22 mouse cellular contexts compared by ENCODE assay signal in the genomic region with DNA sequence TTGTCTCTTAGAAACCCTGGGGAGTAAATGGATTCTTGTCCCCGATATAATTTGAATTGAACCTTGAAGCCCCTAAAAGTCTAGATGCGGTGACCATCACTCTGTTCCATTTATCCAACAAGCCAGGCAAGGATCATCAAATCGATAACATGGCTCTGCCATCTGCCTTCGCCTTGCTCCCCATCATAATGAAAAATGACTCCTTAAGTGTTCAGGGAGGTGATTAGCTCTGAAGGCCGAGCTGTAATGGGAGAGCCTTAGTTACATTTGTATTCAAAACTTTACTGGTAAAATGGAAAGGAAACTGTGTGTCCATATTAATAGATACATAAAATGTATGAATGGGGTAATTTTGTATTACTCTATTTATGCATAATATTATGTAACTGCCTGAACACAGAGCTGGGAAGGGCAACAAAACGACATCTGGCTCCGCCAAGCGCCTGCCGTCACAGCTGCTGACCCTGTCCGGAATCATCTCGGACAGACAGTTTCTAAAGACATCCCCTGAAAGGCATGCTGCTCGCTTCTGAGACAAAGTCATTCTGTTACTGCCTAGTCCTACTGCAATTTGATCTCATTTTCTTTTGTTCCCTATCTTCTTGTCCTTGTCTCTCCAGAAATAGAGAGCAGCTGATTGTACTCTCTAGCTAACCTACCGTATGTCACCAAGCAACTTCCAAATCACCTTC.
DNase-seq lines count a peak whose midpoint lies in the region; ATAC-seq lines count a peak whose summit lies in the region.
"Had no signal": no experiment of that assay in that cellular context is flagged by ENCODE, and none has a peak within 500 bp of the region (broad histone marks: within the 10 kb centered on the region; RNA-seq: fewer than 3 reads in every experiment).

No protein-coding gene starts in this region.

- H3K9me3 ChIP-seq in midbrain, embryonic 10.5 days (replicated peaks) = no peaks in the 10 kb centered on the region
- H3K9me3 ChIP-seq in midbrain, embryonic 13.5 days = no peaks in the 10 kb centered on the region
- H3K9me3 ChIP-seq in hindbrain, embryonic 13.5 days = no peaks in the 10 kb centered on the region
- H3K9me3 ChIP-seq: embryonic facial prominence, embryonic 13.5 days; forebrain, embryonic 12.5 days; intestine, embryonic 15.5 days had no signal

- H3K9ac ChIP-seq in midbrain, embryonic 13.5 days (replicated peaks) = no peak overlapping the region
- H3K9ac ChIP-seq in hindbrain, embryonic 13.5 days = no peak overlapping the region
- H3K9ac ChIP-seq: embryonic facial prominence, embryonic 13.5 days; forebrain, embryonic 12.5 days; intestine, embryonic 15.5 days had no signal

- no peak overlapping the region for H3K4me3 ChIP-seq in midbrain, embryonic 10.5 days
- H3K4me3 ChIP-seq in midbrain, embryonic 13.5 days (replicated peaks) = no peak overlapping the region
- no peak overlapping the region for H3K4me3 ChIP-seq in hindbrain, embryonic 13.5 days
- H3K4me3 ChIP-seq: embryonic facial prominence, embryonic 13.5 days; erythroblast, embryonic 14.5 days; forebrain, embryonic 12.5 days; intestine, embryonic 15.5 days had no signal

- 0 out of 2 replicates have a peak, but pooled peaks cover 12% of the 10 kb centered on the region for H3K4me1 ChIP-seq in midbrain, embryonic 10.5 days
- H3K4me1 ChIP-seq in midbrain, embryonic 13.5 days (replicated peaks) = peaks cover 23% of the 10 kb centered on the region
- peaks cover 25% of the 10 kb centered on the region for H3K4me1 ChIP-seq in hindbrain, embryonic 13.5 days (replicated peaks)
- H3K4me1 ChIP-seq: embryonic facial prominence, embryonic 13.5 days; intestine, embryonic 15.5 days had no signal

- DNase-seq in heart, adult 11 months = peak; percentile 83
- no peak for DNase-seq in heart, postnatal 10 days
- no peak for DNase-seq in midbrain, embryonic 10.5 days (ENCODE audit: low spot score)
- DNase-seq in retina, embryonic 14.5 days (ENCODE audit: low spot score) = peak; percentile 51
- DNase-seq in urinary bladder, adult 18-20 months (ENCODE audit: low spot score in 2 of 2) = no peak
- DNase-seq: adrenal gland, postnatal 36 days; cerebellum, adult 9-11 months; gastrocnemius, postnatal 25 days; kidney, adult 8-10 months; kidney, postnatal 10 days; lung, postnatal 14 days; right cerebral cortex, postnatal 14 days; thymus, adult 2 months; thymus, postnatal 4 days had no signal

- intact Hi-C loops in heart, postnatal 10 days (cut with DNase I) = no loop called here

- 76% methylated on average over 13 of the region's 13 CpGs for WGBS in midbrain, embryonic 10.5 days
- WGBS in midbrain, embryonic 13.5 days = 61% methylated on average over 13 of the region's 13 CpGs
- WGBS in hindbrain, embryonic 13.5 days = 36% methylated on average over 13 of the region's 13 CpGs

- no peaks in the 10 kb centered on the region for H3K36me3 ChIP-seq in midbrain, embryonic 10.5 days
- H3K36me3 ChIP-seq in midbrain, embryonic 13.5 days = peaks cover 4% of the 10 kb centered on the region; the same call in 1 of the 2 replicates
- H3K36me3 ChIP-seq in hindbrain, embryonic 13.5 days = no peaks in the 10 kb centered on the region
- H3K36me3 ChIP-seq: forebrain, embryonic 12.5 days; intestine, embryonic 15.5 days had no signal

- peak overlapping the region; percentile 49; the same call in 1 of the 2 replicates for H3K27ac ChIP-seq in midbrain, embryonic 10.5 days (replicated peaks)
- H3K27ac ChIP-seq in midbrain, embryonic 13.5 days = no peak overlapping the region
- H3K27ac ChIP-seq in hindbrain, embryonic 13.5 days = peak overlapping the region; percentile 70
- H3K27ac ChIP-seq: embryonic facial prominence, embryonic 13.5 days; forebrain, embryonic 12.5 days; intestine, embryonic 15.5 days; stomach, postnatal 0 days had no signal

- no peak overlapping the region for H3K4me2 ChIP-seq in midbrain, embryonic 13.5 days (replicated peaks)
- no peak overlapping the region for H3K4me2 ChIP-seq in hindbrain, embryonic 13.5 days
- H3K4me2 ChIP-seq: embryonic facial prominence, embryonic 13.5 days; forebrain, embryonic 12.5 days; intestine, embryonic 15.5 days had no signal

- no peaks in the 10 kb centered on the region for H3K27me3 ChIP-seq in midbrain, embryonic 10.5 days (ENCODE audit: low read depth, poor library complexity, severe bottlenecking)
- no peaks in the 10 kb centered on the region for H3K27me3 ChIP-seq in midbrain, embryonic 13.5 days
- no peaks in the 10 kb centered on the region for H3K27me3 ChIP-seq in hindbrain, embryonic 13.5 days
- H3K27me3 ChIP-seq: embryonic facial prominence, embryonic 13.5 days; forebrain, embryonic 12.5 days; intestine, embryonic 15.5 days had no signal

- no peak for ATAC-seq in midbrain, embryonic 13.5 days
- ATAC-seq in hindbrain, embryonic 13.5 days (ENCODE audit: low FRiP score) = no peak
- ATAC-seq: CD4-positive, CD25-positive, alpha-beta regulatory T cell, adult 4 months; intestine, embryonic 15.5 days had no signal

Comparison
In these comparisons a context has a peak if more than half of its experiments do, and no peak if none do; other contexts are left out.
1. DNase-seq: peak in heart, adult 11 months (single experiment) and retina, embryonic 14.5 days (single experiment); none in heart, postnatal 10 days (0 of 2), midbrain, embryonic 10.5 days (single experiment) and urinary bladder, adult 18-20 months (0 of 2).